Mouse (Mus musculus): ENCODE measurements around the gene Adamtsl2.

- TF ChIP-seq CTCF (IDR thresholded peaks at IDR 0.05) (no peak), POLR2A (IDR thresholded peaks at IDR 0.05; ENCODE audit: insufficient read depth, low read depth, low read length) (no peak)
These were observed 36.9 kb upstream of the Adamtsl2 start for GRCm38 (mm10) chr2:27042131-27042844.
